ENCODE assay signal across 11 mouse cellular contexts in genomic region chr6:72543265-72543850, GRCm38 (mm10). TPM values are rescaled to one million over a fixed set of nuclear protein-coding genes. Genes with fewer than 3 reads are reported as not detected.
DNase-seq lines count a peak whose midpoint lies in the region; ATAC-seq and TF ChIP-seq lines count a peak whose summit lies in the region.
"Had no signal": no experiment of that assay in that cellular context is flagged by ENCODE, and none has a peak within 500 bp of the region (broad histone marks: within the 10 kb centered on the region; RNA-seq: fewer than 3 reads in every experiment).

No protein-coding gene starts in this region.

- no peak for TF ChIP-seq EP300 in stomach, postnatal 0 days (optimal IDR thresholded peaks at IDR 0.05)

- H3K4me3 ChIP-seq in hindbrain, embryonic 10.5 days: no peak overlapping the region
- no peak overlapping the region for H3K4me3 ChIP-seq in hindbrain, embryonic 11.5 days (ENCODE audit: low read depth, low read length)
- no peak overlapping the region for H3K4me3 ChIP-seq in stomach, embryonic 16.5 days (replicated peaks; ENCODE audit: low read length)
- H3K4me3 ChIP-seq in stomach, postnatal 0 days (ENCODE audit: low read depth, low read length): no peak overlapping the region

- peaks cover 19% of the 10 kb centered on the region for H3K4me1 ChIP-seq in hindbrain, embryonic 10.5 days (replicated peaks)
- H3K4me1 ChIP-seq in hindbrain, embryonic 11.5 days (replicated peaks; ENCODE audit: control insufficient read depth, insufficient read depth, low read length): peaks cover under 1% of the 10 kb centered on the region; the same call in 1 of the 2 replicates
- H3K4me1 ChIP-seq in stomach, embryonic 16.5 days (ENCODE audit: control insufficient read depth, insufficient read depth, low read length): peaks cover 9% of the 10 kb centered on the region
- H3K4me1 ChIP-seq in stomach, postnatal 0 days (replicated peaks; ENCODE audit: control insufficient read depth, insufficient read depth): peaks cover 2% of the 10 kb centered on the region; the same call in 1 of the 2 replicates

- H3K27ac ChIP-seq in hindbrain, embryonic 10.5 days: peak overlapping the region; percentile 69; the same call in 1 of the 2 replicates
- H3K27ac ChIP-seq in hindbrain, embryonic 11.5 days (ENCODE audit: low read depth, low read length): no peak overlapping the region
- peak overlapping the region; percentile 73; the same call in 1 of the 2 replicates for H3K27ac ChIP-seq in stomach, embryonic 16.5 days (ENCODE audit: low read length)
- H3K27ac ChIP-seq in stomach, postnatal 0 days (replicated peaks): no peak overlapping the region

- H3K27me3 ChIP-seq in hindbrain, embryonic 10.5 days (ENCODE audit: insufficient read depth, poor library complexity, severe bottlenecking): peaks cover 18% of the 10 kb centered on the region
- peaks cover 2% of the 10 kb centered on the region; the same call in 1 of the 2 replicates for H3K27me3 ChIP-seq in hindbrain, embryonic 11.5 days (ENCODE audit: control insufficient read depth, insufficient read depth, low read length)
- no peaks in the 10 kb centered on the region for H3K27me3 ChIP-seq in stomach, embryonic 16.5 days (ENCODE audit: control insufficient read depth, insufficient read depth, low read length)
- H3K27me3 ChIP-seq in stomach, postnatal 0 days (ENCODE audit: control insufficient read depth, insufficient read depth, low read length): no peaks in the 10 kb centered on the region
- H3K27me3 ChIP-seq: heart, embryonic 12.5 days had no signal

- DNase-seq in hindbrain, embryonic 10.5 days (ENCODE audit: low spot score): no peak
- DNase-seq in hindbrain, embryonic 11.5 days (ENCODE audit: low spot score): no peak
- no peak for DNase-seq in stomach, postnatal 0 days (ENCODE audit: low spot score)
- peak; percentile 54 to 70 for DNase-seq in kidney, postnatal 25 days
- DNase-seq in gastrocnemius, postnatal 25 days: no peak
- DNase-seq in spleen, postnatal 36 days (ENCODE audit: low spot score in 2 of 2): no peak
- no peak for DNase-seq in thymus, postnatal 36 days

- no peak overlapping the region for H3K4me2 ChIP-seq in hindbrain, embryonic 11.5 days (replicated peaks; ENCODE audit: low read depth, low read length)
- no peak overlapping the region for H3K4me2 ChIP-seq in stomach, embryonic 16.5 days (ENCODE audit: low read depth, low read length)
- no peak overlapping the region for H3K4me2 ChIP-seq in stomach, postnatal 0 days (replicated peaks; ENCODE audit: low read depth)

- no peak overlapping the region for H3K9ac ChIP-seq in hindbrain, embryonic 11.5 days (ENCODE audit: low read depth, low read length)
- H3K9ac ChIP-seq in stomach, embryonic 16.5 days (ENCODE audit: low read length): no peak overlapping the region
- no peak overlapping the region for H3K9ac ChIP-seq in stomach, postnatal 0 days (ENCODE audit: low read length)

- 0 out of 2 replicates have a peak, but pooled peaks cover 4% of the 10 kb centered on the region for H3K9me3 ChIP-seq in hindbrain, embryonic 10.5 days
- no peaks in the 10 kb centered on the region for H3K9me3 ChIP-seq in hindbrain, embryonic 11.5 days (ENCODE audit: control insufficient read depth, low read length)
- H3K9me3 ChIP-seq in stomach, embryonic 16.5 days (replicated peaks; ENCODE audit: control insufficient read depth, low read length): no peaks in the 10 kb centered on the region
- no peaks in the 10 kb centered on the region for H3K9me3 ChIP-seq in stomach, postnatal 0 days (ENCODE audit: control insufficient read depth, low read length)
- H3K9me3 ChIP-seq: heart, embryonic 12.5 days; midbrain, embryonic 10.5 days had no signal

- ATAC-seq in hindbrain, embryonic 11.5 days (ENCODE audit: low FRiP score): no peak
- no peak for ATAC-seq in stomach, embryonic 16.5 days (ENCODE audit: insufficient read depth, low FRiP score)
- no peak for ATAC-seq in stomach, postnatal 0 days (ENCODE audit: low FRiP score, low TSS enrichment)
- ATAC-seq: forebrain, embryonic 16.5 days had no signal

- 79% methylated on average over 12 of the region's 12 CpGs for WGBS in hindbrain, embryonic 10.5 days
- WGBS in hindbrain, embryonic 11.5 days: 80% methylated on average over 12 of the region's 12 CpGs
- 74% methylated on average over 12 of the region's 12 CpGs for WGBS in stomach, embryonic 16.5 days
- WGBS in stomach, postnatal 0 days: 78% methylated on average over 12 of the region's 12 CpGs

- no peak for TF ChIP-seq CTCF in stomach, postnatal 0 days (IDR thresholded peaks at IDR 0.05; ENCODE audit: low read depth)

- H3K36me3 ChIP-seq in hindbrain, embryonic 10.5 days: no peaks in the 10 kb centered on the region
- no peaks in the 10 kb centered on the region for H3K36me3 ChIP-seq in hindbrain, embryonic 11.5 days (ENCODE audit: control insufficient read depth, insufficient read depth, low read length)
- H3K36me3 ChIP-seq in stomach, embryonic 16.5 days (ENCODE audit: control insufficient read depth, insufficient read depth, low read length): no peaks in the 10 kb centered on the region
- H3K36me3 ChIP-seq in stomach, postnatal 0 days (ENCODE audit: control insufficient read depth, insufficient read depth, low read length): no peaks in the 10 kb centered on the region
- H3K36me3 ChIP-seq: heart, embryonic 12.5 days; midbrain, embryonic 10.5 days had no signal

RNA-seq across cellular contexts. Expression of gene Capg, which starts 0.8 kb away (rescaled TPM):
- 13.4 and 14.1 TPM in 2 replicates for polyA plus RNA-seq in hindbrain, embryonic 10.5 days (2016; fragmentation: Nextera tagmentation; extraction: Ambion mirVana)
- 10.4 TPM in 2 replicates for polyA plus RNA-seq in hindbrain, embryonic 11.5 days (2014; fragmentation: Nextera tagmentation; extraction: Ambion mirVana)
- 142 and 180 TPM in 2 replicates for polyA plus RNA-seq in stomach, embryonic 16.5 days (2015; fragmentation: Nextera tagmentation; extraction: Ambion mirVana)
- polyA plus RNA-seq in stomach, postnatal 0 days (2015; fragmentation: Nextera tagmentation; extraction: Ambion mirVana): 120 and 130 TPM in 2 replicates
- total RNA-seq in gastrocnemius, postnatal 25 days (2021): 10 to 100 TPM in 1 of 2 experiments, 1 to 10 TPM in 1; 8.1 to 10.5 TPM

RNA-seq across cellular contexts. Expression of gene Sh2d6, which starts 21.9 kb away (rescaled TPM):
- 0.15 and 0.21 TPM in 2 replicates for polyA plus RNA-seq in hindbrain, embryonic 10.5 days (2016; fragmentation: Nextera tagmentation; extraction: Ambion mirVana)
- 0.45 and 0.66 TPM in 2 replicates for polyA plus RNA-seq in hindbrain, embryonic 11.5 days (2014; fragmentation: Nextera tagmentation; extraction: Ambion mirVana)
- polyA plus RNA-seq in stomach, embryonic 16.5 days (2015; fragmentation: Nextera tagmentation; extraction: Ambion mirVana): 0.21 and 0.24 TPM in 2 replicates
- 0.12 and 0.21 TPM in 2 replicates for polyA plus RNA-seq in stomach, postnatal 0 days (2015; fragmentation: Nextera tagmentation; extraction: Ambion mirVana)
- 1 to 10 TPM in 1 of 2 experiments, under 1 TPM in 1; 1.00 to 1.3 TPM for total RNA-seq in gastrocnemius, postnatal 25 days (2021)
- polyA plus RNA-seq: heart, embryonic 12.5 days had no signal

RNA-seq across cellular contexts. Expression of gene Elmod3, which starts 54.9 kb away (rescaled TPM):
- polyA plus RNA-seq in hindbrain, embryonic 10.5 days (2016; fragmentation: Nextera tagmentation; extraction: Ambion mirVana): 13.7 and 15.7 TPM in 2 replicates
- polyA plus RNA-seq in hindbrain, embryonic 11.5 days (2014; fragmentation: Nextera tagmentation; extraction: Ambion mirVana): 17.7 and 18.5 TPM in 2 replicates
- polyA plus RNA-seq in stomach, embryonic 16.5 days (2015; fragmentation: Nextera tagmentation; extraction: Ambion mirVana): 18.1 and 19.6 TPM in 2 replicates
- polyA plus RNA-seq in stomach, postnatal 0 days (2015; fragmentation: Nextera tagmentation; extraction: Ambion mirVana): 13.3 and 15.8 TPM in 2 replicates
- 1 to 10 TPM; 8.6 to 9.3 TPM for total RNA-seq in gastrocnemius, postnatal 25 days (2021)

RNA-seq across cellular contexts. Expression of gene Retsat, which starts 54.9 kb away (rescaled TPM):
- 7.7 and 8.5 TPM in 2 replicates for polyA plus RNA-seq in hindbrain, embryonic 10.5 days (2016; fragmentation: Nextera tagmentation; extraction: Ambion mirVana)
- 6.0 and 7.4 TPM in 2 replicates for polyA plus RNA-seq in hindbrain, embryonic 11.5 days (2014; fragmentation: Nextera tagmentation; extraction: Ambion mirVana)
- 29.6 and 32.7 TPM in 2 replicates for polyA plus RNA-seq in stomach, embryonic 16.5 days (2015; fragmentation: Nextera tagmentation; extraction: Ambion mirVana)
- polyA plus RNA-seq in stomach, postnatal 0 days (2015; fragmentation: Nextera tagmentation; extraction: Ambion mirVana): 54.1 TPM in 2 replicates
- 10 to 100 TPM; 55.9 to 73.4 TPM for total RNA-seq in gastrocnemius, postnatal 25 days (2021)

Comparison
In these comparisons a context has a peak if more than half of its experiments do, and no peak if none do; other contexts are left out.
1. H3K27ac ChIP-seq: peak in hindbrain, embryonic 10.5 days (single experiment) and stomach, embryonic 16.5 days (single experiment); none in hindbrain, embryonic 11.5 days (single experiment) and stomach, postnatal 0 days (single experiment).
2. DNase-seq: peak in kidney, postnatal 25 days (2 of 2); none in hindbrain, embryonic 10.5 days (single experiment), hindbrain, embryonic 11.5 days (single experiment), stomach, postnatal 0 days (single experiment), gastrocnemius, postnatal 25 days (single experiment), spleen, postnatal 36 days (0 of 2) and thymus, postnatal 36 days (0 of 2).